Mouse (Mus musculus): ENCODE data around the gene Cenpp. TPM values are rescaled to one million over a fixed set of nuclear protein-coding genes. Genes with fewer than 3 reads are reported as not detected.

The Cenpp gene
- polyA plus RNA-seq, 1 experiment from 2014 or later: 33.2 TPM

DNA sequence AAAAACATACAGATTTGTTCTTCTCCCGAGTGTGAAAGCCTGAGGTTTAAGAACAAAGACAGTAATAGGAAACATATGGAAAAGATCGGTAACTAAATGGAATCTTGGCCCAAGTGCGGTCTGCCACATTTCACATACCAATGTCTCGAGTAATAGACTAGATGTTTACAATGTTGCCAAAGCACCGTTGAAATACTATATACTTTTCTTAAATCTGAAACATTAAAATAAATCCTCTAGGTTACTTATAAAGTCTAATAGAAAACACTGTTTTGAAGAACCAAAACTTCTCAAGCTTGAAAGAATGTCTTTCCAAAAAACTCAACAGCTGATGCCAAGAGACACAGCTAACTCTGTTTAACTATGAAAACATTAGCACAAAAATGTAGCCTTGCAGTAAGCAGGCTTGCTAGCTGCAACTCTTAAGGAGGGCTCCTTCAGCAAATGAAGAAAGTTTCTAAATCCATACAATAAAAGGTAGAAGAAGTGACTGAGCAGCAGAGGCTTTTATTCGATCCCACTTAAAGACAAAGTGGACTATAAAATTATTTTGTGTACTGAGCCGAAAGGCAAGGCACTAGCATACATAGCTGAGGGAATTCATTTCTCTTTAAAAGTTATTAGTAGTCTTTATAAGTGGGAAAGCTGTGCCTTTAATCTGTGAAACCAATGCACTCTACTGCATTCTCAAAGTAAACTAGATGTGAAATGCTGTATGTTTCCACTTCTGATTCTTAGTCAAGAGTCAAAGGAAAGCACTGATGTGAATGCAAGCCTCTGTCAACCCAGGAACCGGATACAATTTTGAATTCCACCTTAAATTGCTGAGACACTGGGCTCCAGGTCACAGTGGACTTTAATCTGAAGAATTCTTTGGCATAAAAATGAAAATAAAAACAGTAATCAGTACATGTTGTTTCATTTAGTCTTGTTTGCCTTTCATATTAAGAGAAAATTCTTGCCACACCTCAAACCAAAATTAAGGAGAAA lies 70.7 kb downstream of the Cenpp start, which contains the start of gene Omd:
TSS of gene Omd (plus strand) at position 922 of the 990 bp plus-strand sequence.
- peak; percentile 71 for ATAC-seq (ENCODE audit: low read depth)
- Histone ChIP-seq H3K36me3 (ENCODE audit: control insufficient read depth, insufficient read depth, low read length) (no peaks in the 10 kb centered on the region), H3K9me3 (ENCODE audit: control insufficient read depth, low read length) (no peaks in the 10 kb centered on the region), H3K27ac (ENCODE audit: low read length) (peak within 1 kb of the TSS; percentile 90), H3K4me2 (ENCODE audit: low read depth, low read length) (no peak within 1 kb of the TSS), H3K9ac (ENCODE audit: low read length) (no peak within 1 kb of the TSS), H3K27me3 (ENCODE audit: control insufficient read depth, insufficient read depth, low read depth, low read length) (no peaks in the 10 kb centered on the region), H3K4me1 (replicated peaks; ENCODE audit: control insufficient read depth, insufficient read depth, low read length) (peaks cover 2% of the 10 kb centered on the region; the same call in 1 of the 2 replicates), H3K4me3 (ENCODE audit: low read length) (no peak within 1 kb of the TSS)
- whole genome bisulfite sequencing: 39% methylated on average over 8 of the region's 8 CpGs

DNA sequence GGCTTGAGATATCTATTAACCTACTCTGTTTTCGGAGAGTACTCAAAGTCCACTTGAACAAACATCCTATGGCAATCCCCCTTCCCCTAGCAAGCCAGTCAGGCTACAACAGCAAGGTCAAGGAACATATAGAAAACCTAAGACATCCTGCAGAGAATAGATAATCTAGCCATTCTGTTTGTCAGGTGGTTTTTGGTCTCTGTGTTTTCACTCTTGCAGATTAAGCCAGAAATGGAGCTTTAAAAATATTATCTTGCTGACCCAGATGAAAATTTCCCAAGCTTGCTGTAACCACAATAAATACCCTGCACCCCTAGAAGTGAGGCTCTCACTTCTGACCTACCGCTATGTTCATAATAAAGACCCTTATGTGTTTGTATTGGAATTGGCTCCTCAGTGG lies 81.2 kb downstream of the Cenpp start:
- Histone ChIP-seq H3K9ac (ENCODE audit: low read length) (no peak overlapping the region), H3K4me2 (ENCODE audit: low read depth, low read length) (no peak overlapping the region), H3K27me3 (ENCODE audit: control insufficient read depth, insufficient read depth, low read depth, low read length) (no peaks in the 10 kb centered on the region), H3K4me1 (replicated peaks; ENCODE audit: control insufficient read depth, insufficient read depth, low read length) (no peaks in the 10 kb centered on the region), H3K27ac (ENCODE audit: low read length) (no peak overlapping the region), H3K9me3 (ENCODE audit: control insufficient read depth, low read length) (no peaks in the 10 kb centered on the region), H3K4me3 (ENCODE audit: low read length) (no peak overlapping the region), H3K36me3 (ENCODE audit: control insufficient read depth, insufficient read depth, low read length) (no peaks in the 10 kb centered on the region)
- WGBS: 68% methylated on average over 2 of the region's 2 CpGs
- ATAC-seq (ENCODE audit: low read depth): no peak

DNA sequence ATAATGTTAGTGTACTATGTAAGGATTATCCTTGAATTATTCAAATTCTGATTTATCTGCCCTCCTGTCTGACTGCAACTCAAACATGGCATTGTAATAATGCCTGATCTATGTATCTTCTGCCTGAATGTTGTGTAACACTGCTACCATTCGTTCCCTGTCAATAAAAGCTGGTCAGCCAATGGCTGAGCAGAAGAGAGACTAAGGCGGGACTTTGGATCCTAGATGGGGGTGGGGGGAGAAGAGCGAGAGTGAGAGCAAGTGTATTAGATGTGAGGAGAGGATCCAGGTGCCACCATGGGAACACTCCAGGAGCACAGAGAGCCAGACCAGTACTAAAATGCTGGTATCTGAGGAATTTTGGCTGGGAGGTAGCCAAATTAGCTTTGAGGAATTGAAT lies 82.2 kb downstream of the Cenpp start:
- no peak overlapping the region for H3K9ac ChIP-seq (ENCODE audit: low read length)
- H3K27me3 ChIP-seq (ENCODE audit: control insufficient read depth, insufficient read depth, low read depth, low read length): no peaks in the 10 kb centered on the region
- H3K9me3 ChIP-seq (ENCODE audit: control insufficient read depth, low read length): no peaks in the 10 kb centered on the region
- no peaks in the 10 kb centered on the region for H3K4me1 ChIP-seq (replicated peaks; ENCODE audit: control insufficient read depth, insufficient read depth, low read length)
- H3K27ac ChIP-seq (ENCODE audit: low read length): no peak overlapping the region
- H3K4me2 ChIP-seq (ENCODE audit: low read depth, low read length): no peak overlapping the region
- H3K36me3 ChIP-seq (ENCODE audit: control insufficient read depth, insufficient read depth, low read length): no peaks in the 10 kb centered on the region
- ATAC-seq (ENCODE audit: low read depth): no peak
- 68% methylated on average over 3 of the region's 3 CpGs for WGBS
- H3K4me3 ChIP-seq (ENCODE audit: low read length): no peak overlapping the region

DNA sequence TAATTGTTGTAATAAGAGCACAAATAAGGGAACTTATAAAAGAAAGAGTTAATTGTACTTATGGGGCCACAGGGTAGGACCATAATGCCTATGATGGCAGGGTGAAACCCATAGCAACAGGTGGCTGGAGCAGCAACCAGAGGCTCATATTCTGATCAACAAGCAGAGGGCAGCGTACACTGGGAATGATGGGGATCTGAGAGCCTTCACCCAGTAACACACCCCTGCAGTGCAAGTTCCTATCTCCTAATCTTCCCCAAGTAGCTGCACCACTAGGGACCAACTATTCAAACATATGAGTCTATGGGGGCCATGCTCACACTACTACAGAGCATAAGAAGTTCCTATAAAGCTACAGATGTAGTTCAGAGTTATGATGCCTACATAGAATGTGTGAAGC lies 88.2 kb downstream of the Cenpp start:
- Histone ChIP-seq H3K9me3 (ENCODE audit: control insufficient read depth, low read length) (no peaks in the 10 kb centered on the region), H3K36me3 (ENCODE audit: control insufficient read depth, insufficient read depth, low read length) (no peaks in the 10 kb centered on the region), H3K4me1 (replicated peaks; ENCODE audit: control insufficient read depth, insufficient read depth, low read length) (no peaks in the 10 kb centered on the region), H3K9ac (ENCODE audit: low read length) (no peak overlapping the region), H3K4me2 (ENCODE audit: low read depth, low read length) (no peak overlapping the region), H3K4me3 (ENCODE audit: low read length) (no peak overlapping the region), H3K27ac (ENCODE audit: low read length) (no peak overlapping the region), H3K27me3 (ENCODE audit: control insufficient read depth, insufficient read depth, low read depth, low read length) (no peaks in the 10 kb centered on the region)
- no peak for ATAC-seq (ENCODE audit: low read depth)
- 100% methylated on average over 1 of the region's 1 CpGs for WGBS

DNA sequence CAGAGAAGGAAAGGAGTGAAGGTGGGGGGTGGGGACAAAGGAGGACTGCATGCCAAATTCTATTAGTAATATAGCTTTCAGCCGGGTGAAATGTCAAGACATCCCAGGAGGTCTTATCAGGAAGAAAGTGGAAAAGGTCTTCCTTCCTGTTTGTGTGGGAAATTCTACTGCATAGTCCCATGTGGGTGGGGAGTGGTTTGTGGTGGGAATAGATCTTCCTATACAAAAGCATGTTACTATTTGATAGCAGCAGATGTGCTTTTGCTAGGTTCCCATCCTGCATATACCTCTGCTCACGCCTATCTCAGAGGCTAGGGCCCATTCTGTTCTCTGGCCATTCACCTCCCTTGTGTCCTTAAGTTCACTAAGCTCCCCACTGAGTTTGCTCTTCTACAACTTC lies 91.7 kb downstream of the Cenpp start:
- no peaks in the 10 kb centered on the region for H3K4me1 ChIP-seq (replicated peaks; ENCODE audit: control insufficient read depth, insufficient read depth, low read length)
- H3K36me3 ChIP-seq (ENCODE audit: control insufficient read depth, insufficient read depth, low read length): no peaks in the 10 kb centered on the region
- H3K27ac ChIP-seq (ENCODE audit: low read length): no peak overlapping the region
- H3K9me3 ChIP-seq (ENCODE audit: control insufficient read depth, low read length): no peaks in the 10 kb centered on the region
- no peak for ATAC-seq (ENCODE audit: low read depth)
- H3K9ac ChIP-seq (ENCODE audit: low read length): no peak overlapping the region
- H3K4me2 ChIP-seq (ENCODE audit: low read depth, low read length): no peak overlapping the region
- no peak overlapping the region for H3K4me3 ChIP-seq (ENCODE audit: low read length)
- WGBS: 43% methylated on average over 2 of the region's 2 CpGs
- H3K27me3 ChIP-seq (ENCODE audit: control insufficient read depth, insufficient read depth, low read depth, low read length): no peaks in the 10 kb centered on the region

DNA sequence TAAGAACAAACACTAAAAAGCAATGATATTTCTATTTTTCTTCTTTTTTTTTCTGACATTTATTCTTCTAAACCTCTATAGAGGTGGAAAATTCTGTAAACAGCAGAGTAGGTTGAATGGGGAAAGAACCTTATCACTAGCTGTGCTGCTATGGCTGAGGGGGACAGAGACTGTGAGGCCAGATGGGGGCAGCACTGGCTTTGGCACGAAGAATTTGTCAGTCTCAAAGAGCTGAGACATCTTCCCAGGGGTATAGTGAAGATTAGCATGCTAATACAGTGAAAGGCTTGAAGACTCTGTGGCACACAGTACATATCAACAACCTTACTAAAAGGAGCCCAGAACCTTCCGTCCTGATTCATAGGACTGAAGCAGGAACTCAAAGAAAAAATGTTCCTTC lies 93.4 kb downstream of the Cenpp start:
- peak; percentile 54 for ATAC-seq (ENCODE audit: low read depth)
- H3K9ac ChIP-seq (ENCODE audit: low read length): no peak overlapping the region

DNA sequence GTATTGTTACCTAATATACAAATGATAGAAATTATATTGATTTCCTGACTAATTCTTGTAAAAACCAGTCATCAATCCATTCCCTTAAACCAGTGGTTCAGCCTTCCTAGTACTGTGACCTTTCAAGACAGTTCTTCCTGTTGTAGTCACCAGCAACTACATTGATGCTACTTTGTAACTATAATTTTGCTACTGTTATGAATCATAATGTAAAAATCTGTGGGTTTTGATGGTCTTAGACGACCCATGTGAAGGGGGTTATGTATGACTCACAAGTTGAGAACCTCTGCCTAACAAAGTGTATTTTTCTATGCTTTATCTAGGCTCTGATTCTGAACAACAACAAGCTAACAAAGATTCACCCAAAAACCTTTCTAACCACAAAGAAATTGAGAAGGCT lies 95.7 kb downstream of the Cenpp start:
- no peak overlapping the region for H3K4me3 ChIP-seq (ENCODE audit: low read length)
- ATAC-seq (ENCODE audit: low read depth): no peak
- H3K9ac ChIP-seq (ENCODE audit: low read length): no peak overlapping the region
- H3K9me3 ChIP-seq (ENCODE audit: control insufficient read depth, low read length): no peaks in the 10 kb centered on the region
- H3K27me3 ChIP-seq (ENCODE audit: control insufficient read depth, insufficient read depth, low read depth, low read length): no peaks in the 10 kb centered on the region
- 67% methylated on average over 1 of the region's 1 CpGs for WGBS
- H3K4me2 ChIP-seq (ENCODE audit: low read depth, low read length): no peak overlapping the region
- no peaks in the 10 kb centered on the region for H3K4me1 ChIP-seq (replicated peaks; ENCODE audit: control insufficient read depth, insufficient read depth, low read length)
- no peaks in the 10 kb centered on the region for H3K36me3 ChIP-seq (ENCODE audit: control insufficient read depth, insufficient read depth, low read length)
- H3K27ac ChIP-seq (ENCODE audit: low read length): no peak overlapping the region

More for the DNA sequence above, 93.4 kb downstream of the Cenpp start:
- no peaks in the 10 kb centered on the region for H3K27me3 ChIP-seq (ENCODE audit: control insufficient read depth, insufficient read depth, low read depth, low read length)
- no peak overlapping the region for H3K4me2 ChIP-seq (ENCODE audit: low read depth, low read length)
- WGBS: 46% methylated on average over 2 of the region's 2 CpGs
- no peaks in the 10 kb centered on the region for H3K36me3 ChIP-seq (ENCODE audit: control insufficient read depth, insufficient read depth, low read length)
- H3K9me3 ChIP-seq (ENCODE audit: control insufficient read depth, low read length): no peaks in the 10 kb centered on the region
- H3K4me3 ChIP-seq (ENCODE audit: low read length): no peak overlapping the region
- no peak overlapping the region for H3K27ac ChIP-seq (ENCODE audit: low read length)
- H3K4me1 ChIP-seq (replicated peaks; ENCODE audit: control insufficient read depth, insufficient read depth, low read length): no peaks in the 10 kb centered on the region

DNA sequence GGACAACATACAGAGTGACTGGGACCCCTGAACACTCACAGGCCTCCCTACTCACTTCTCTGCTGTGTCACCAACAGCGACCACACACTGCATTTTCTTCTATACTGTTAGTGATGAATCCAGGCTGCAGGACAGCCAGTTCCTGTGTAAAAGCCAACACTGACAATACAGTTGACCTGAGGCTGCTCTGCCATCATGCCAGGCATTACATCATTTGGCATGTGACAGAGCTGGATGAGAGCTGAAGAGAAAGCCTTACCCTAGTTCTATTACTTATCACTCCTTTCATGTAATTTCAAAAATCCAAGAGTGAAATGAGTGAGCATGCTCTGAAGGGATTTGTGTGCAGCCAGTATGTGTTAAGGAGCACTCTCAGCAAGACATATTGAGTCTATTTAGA lies 96.4 kb downstream of the Cenpp start:
- peak; percentile 28; the same call in 1 of the 2 replicates for ATAC-seq (ENCODE audit: low read depth)
- Histone ChIP-seq H3K4me3 (ENCODE audit: low read length) (no peak overlapping the region), H3K9me3 (ENCODE audit: control insufficient read depth, low read length) (no peaks in the 10 kb centered on the region), H3K27ac (ENCODE audit: low read length) (no peak overlapping the region), H3K36me3 (ENCODE audit: control insufficient read depth, insufficient read depth, low read length) (no peaks in the 10 kb centered on the region), H3K9ac (ENCODE audit: low read length) (no peak overlapping the region), H3K27me3 (ENCODE audit: control insufficient read depth, insufficient read depth, low read depth, low read length) (no peaks in the 10 kb centered on the region), H3K4me2 (ENCODE audit: low read depth, low read length) (no peak overlapping the region), H3K4me1 (replicated peaks; ENCODE audit: control insufficient read depth, insufficient read depth, low read length) (no peaks in the 10 kb centered on the region)
- whole genome bisulfite sequencing: 51% methylated on average over 1 of the region's 1 CpGs

DNA sequence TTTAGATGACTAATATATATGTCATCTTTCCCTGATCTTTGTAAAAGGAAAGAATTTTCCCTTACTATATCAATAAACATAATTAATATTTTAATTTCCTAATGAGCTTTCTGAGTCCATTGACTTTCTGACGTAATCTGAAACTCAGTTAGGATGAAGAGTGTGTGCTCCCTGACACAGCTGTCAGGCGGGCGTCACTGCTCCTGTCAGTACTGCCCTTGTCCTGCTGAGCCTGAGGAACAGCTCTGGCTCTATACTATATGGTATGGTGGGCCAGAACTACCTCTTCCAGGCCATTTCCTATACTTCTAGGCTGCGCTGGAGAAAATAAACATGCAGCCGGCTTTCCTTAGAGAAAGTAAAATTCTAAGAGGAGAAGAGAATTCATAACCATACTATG lies 98.1 kb downstream of the Cenpp start:
- Histone ChIP-seq H3K36me3 (ENCODE audit: control insufficient read depth, insufficient read depth, low read length) (no peaks in the 10 kb centered on the region), H3K9ac (ENCODE audit: low read length) (no peak overlapping the region), H3K4me1 (replicated peaks; ENCODE audit: control insufficient read depth, insufficient read depth, low read length) (no peaks in the 10 kb centered on the region), H3K27me3 (ENCODE audit: control insufficient read depth, insufficient read depth, low read depth, low read length) (no peaks in the 10 kb centered on the region), H3K4me3 (ENCODE audit: low read length) (no peak overlapping the region), H3K4me2 (ENCODE audit: low read depth, low read length) (no peak overlapping the region), H3K27ac (ENCODE audit: low read length) (no peak overlapping the region), H3K9me3 (ENCODE audit: control insufficient read depth, low read length) (no peaks in the 10 kb centered on the region)
- whole genome bisulfite sequencing: 66% methylated on average over 5 of the region's 5 CpGs
- no peak for ATAC-seq (ENCODE audit: low read depth)
